Mouse (Mus musculus) right cerebral cortex, adult 2 months (tissue): Measurements from ENCODE around the gene Fgr.

Experiments
- DNase-seq, 2 experiments: peaks; one replicate each; pipeline ENCODE4 v3.0.0; 2021 to 2022; ENCODE audit warnings: low spot score in 2 of 2

Gene Fgr

GRCm38 (mm10) chr4:132958741-132959678 lies 14.9 kb upstream of the Fgr start:
- DNase-seq: no peak

GRCm38 (mm10) chr4:132959679-132960045 lies 14.2 kb upstream of the Fgr start:
- DNase-seq: no peak

DNA sequence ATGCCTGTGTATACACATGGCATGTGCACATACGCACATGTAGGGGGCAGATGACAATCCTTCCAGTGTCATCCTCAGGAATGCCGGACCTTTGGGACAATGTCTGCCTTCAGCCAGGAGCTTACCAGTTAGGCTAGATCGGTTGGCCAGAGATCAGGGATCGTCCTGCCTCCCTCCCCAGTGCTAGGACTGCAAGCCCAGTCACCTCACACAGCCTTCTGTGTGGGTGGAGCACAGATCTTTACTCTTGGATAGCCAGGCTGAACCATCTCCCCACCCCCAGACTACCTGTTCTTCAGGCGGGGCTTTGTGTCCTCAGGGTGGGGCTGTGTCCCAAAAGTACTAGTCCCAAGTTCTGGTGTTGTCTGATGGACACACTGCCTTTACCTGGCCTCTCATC lies 13.6 kb upstream of the Fgr start:
- DNase-seq: no peak

- DNase-seq: no peak
Observed at GRCm38 (mm10) chr4:132960864-132961639, 12.8 kb upstream of the Fgr start.

- DNase-seq: no peak
Observed at GRCm38 (mm10) chr4:132961866-132962265, 12.0 kb upstream of the Fgr start.

GRCm38 (mm10) chr4:132962628-132963027 lies 11.3 kb upstream of the Fgr start:
- no peak for DNase-seq

GRCm38 (mm10) chr4:132963436-132963835 lies 10.5 kb upstream of the Fgr start:
- DNase-seq: no peak

GRCm38 (mm10) chr4:132964064-132964463 lies 9.8 kb upstream of the Fgr start:
- no peak for DNase-seq

- no peak for DNase-seq
Observed at GRCm38 (mm10) chr4:132964473-132964872, 9.4 kb upstream of the Fgr start.

GRCm38 (mm10) chr4:132968105-132968938 lies 5.6 kb upstream of the Fgr start:
- DNase-seq: no peak

GRCm38 (mm10) chr4:132971601-132972000 lies 2.3 kb upstream of the Fgr start:
- no peak for DNase-seq

DNA sequence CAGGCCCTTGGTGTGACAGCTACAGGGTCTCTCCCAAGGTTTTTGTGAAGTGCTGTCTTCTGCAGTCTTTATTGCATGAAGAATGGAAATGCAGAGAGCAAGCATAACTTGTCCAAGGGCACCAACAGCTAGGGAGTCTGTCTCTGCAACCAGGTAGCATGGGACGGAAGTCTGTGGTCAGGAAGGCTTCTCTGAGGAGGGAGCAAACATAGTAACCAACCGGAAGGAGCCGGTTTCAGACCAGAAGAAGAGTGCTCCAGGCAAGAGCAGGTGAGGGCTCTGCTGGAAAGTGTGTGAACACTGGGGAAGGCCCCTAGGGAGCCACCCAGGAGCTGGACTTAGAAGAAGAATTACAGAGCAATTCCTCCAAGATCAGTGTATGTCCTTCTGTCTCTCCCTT lies 1.8 kb upstream of the Fgr start:
- DNase-seq: no peak

- DNase-seq: no peak
Observed at GRCm38 (mm10) chr4:132972556-132972955, 1.3 kb upstream of the Fgr start.

GRCm38 (mm10) chr4:132973186-132973585 lies 709 bp upstream of the Fgr start:
- DNase-seq: no peak

DNA sequence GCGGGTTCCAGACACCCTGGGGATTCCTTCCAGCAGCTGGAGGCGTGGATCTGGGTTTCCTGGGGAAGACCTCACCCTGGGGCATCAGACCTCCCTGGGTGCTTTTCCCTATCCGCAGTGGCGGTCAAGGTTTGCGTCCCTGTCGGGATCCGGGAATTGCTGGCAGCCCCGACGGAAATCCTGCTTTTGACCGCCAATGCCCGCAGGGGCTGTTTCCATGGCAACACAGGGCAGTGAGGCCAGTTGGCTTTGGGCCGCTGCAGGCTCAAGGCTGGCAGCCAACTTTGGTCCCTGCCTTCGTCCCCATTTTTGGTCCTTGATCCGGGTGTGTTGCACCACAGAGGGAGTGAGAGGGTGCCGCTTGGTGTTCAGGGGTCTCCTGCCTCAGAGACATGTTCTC lies 1.0 kb downstream of the Fgr start:
- DNase-seq: peak; percentile 21 to 55

- no peak for DNase-seq
Observed at GRCm38 (mm10) chr4:132975791-132976190, 1.9 kb downstream of the Fgr start.

- DNase-seq: no peak
Observed at GRCm38 (mm10) chr4:132976729-132977128, 2.8 kb downstream of the Fgr start.

GRCm38 (mm10) chr4:132977597-132977996 lies 3.7 kb downstream of the Fgr start:
- no peak for DNase-seq

DNA sequence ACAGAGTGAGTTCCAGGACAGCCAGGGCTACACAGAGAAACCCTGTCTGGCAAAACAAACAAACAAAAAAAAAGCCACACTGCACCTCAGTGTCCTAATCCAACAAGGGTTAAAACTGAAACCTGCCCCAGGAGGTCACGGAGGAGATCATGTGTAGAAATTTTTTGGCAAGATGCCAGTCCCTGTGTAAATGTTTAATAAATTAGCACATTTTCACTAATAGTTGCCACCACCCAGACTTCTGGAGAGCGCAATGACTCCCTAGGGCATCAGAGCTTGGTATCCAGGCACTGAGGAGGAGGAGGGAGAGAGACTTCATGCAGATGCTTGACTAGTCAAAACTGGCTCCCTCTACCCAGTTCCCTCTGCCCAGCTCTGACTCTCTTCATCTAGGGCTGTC lies 5.3 kb downstream of the Fgr start:
- DNase-seq: no peak

DNA sequence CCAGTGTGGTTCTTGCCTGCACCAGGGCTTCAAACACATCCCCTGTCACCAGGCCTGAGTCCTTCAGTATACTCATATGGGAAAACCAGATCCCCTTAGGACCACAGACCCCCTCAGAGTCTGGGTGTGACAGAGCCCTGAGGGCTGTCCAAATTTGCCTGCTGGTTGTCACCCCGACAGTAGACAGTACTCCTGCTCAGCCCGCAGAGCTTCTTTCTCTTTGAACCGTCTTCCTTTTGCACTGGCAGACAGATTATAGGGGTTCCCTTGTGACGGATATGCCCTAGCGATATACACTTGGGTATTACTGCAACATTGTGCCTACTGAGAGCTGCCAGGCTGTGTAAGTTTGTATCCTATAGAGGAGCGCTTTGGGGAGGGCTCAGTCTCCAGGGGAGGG lies 7.7 kb downstream of the Fgr start:
- no peak for DNase-seq

DNA sequence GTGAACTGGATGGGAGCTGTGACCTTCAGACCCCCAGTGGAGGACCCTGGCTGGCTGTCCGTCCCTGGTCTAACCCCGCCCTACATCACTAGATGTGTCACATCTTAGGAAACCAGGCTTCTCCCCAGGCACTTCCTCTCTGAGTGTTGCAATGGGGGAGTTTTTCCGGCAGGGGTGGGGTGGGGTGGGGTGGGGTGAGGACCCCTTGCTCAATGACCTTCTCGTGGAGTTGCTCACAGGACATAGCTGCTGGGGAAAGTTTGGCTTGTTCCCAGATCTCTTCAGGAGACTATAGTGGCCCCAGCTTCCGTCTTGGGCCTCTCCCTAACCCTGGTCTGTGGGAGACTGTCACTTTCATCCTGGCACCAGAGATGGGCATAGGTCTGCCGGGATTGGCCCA lies 9.1 kb downstream of the Fgr start:
- no peak for DNase-seq
